Mouse (Mus musculus): ENCODE measurements around the gene Fhdc1. TPM values are rescaled to one million over a fixed set of nuclear protein-coding genes. Genes with fewer than 3 reads are reported as not detected.

Fhdc1 gene
- 0.75 TPM for polyA plus RNA-seq (2017; shearing (Covaris generic))

GRCm38 (mm10) chr3:84480006-84480897 is at the start of gene Fhdc1:
Fhdc1 (minus strand) TSS chr3:84480429.

Other genes with a start within 250 kb of the Fhdc1 start
- gene Trim2, start 173.6 kb downstream of the Fhdc1 start, polyA plus RNA-seq (2017; shearing (Covaris generic)): 4.0 TPM
- 65.5 TPM for gene Arfip1, start 102.2 kb upstream of the Fhdc1 start, polyA plus RNA-seq (2017; shearing (Covaris generic))
- gene Tigd4, start 113.1 kb upstream of the Fhdc1 start, polyA plus RNA-seq (2017; shearing (Covaris generic)): not detected
- gene Tmem154, start 185.8 kb upstream of the Fhdc1 start, polyA plus RNA-seq (2017; shearing (Covaris generic)): 31.9 TPM